Mouse (Mus musculus) CH12F3 (cell line): ENCODE measurements around the gene Mob2.

Experiments
- in situ Hi-C: fragments of 300-500 bp; cut with MboI; formaldehyde crosslinking; loops from 2 replicates; pipeline ENCODE4 v1.14.3; 2020; ENCODE audit warnings: low sequenced_read_pairs

Gene Mob2

GRCm38 (mm10) chr7:142060931-142061565 is at the start of gene Mob2:
TSS of gene Mob2 (minus strand) at chr7:142061065.
- in situ Hi-C loops = no loop called here

- in situ Hi-C loops = no loop called here
Measured at GRCm38 (mm10) chr7:142104747-142105146, 43.9 kb upstream of the Mob2 start.

- in situ Hi-C loops = no loop called here
Measured at GRCm38 (mm10) chr7:142097776-142098175, 36.9 kb upstream of the Mob2 start.

GRCm38 (mm10) chr7:142096701-142097100 is 35.8 kb upstream of the Mob2 start:
- in situ Hi-C loops = no loop called here

GRCm38 (mm10) chr7:142095183-142095931 is 34.5 kb upstream of the Mob2 start, which contains the start of gene Dusp8:
TSS of gene Dusp8 (minus strand) at chr7:142095843.
- in situ Hi-C loops = no loop called here

- in situ Hi-C loops = no loop called here
Measured at GRCm38 (mm10) chr7:142094301-142095143, 33.7 kb upstream of the Mob2 start.

GRCm38 (mm10) chr7:142093696-142094240 is 32.9 kb upstream of the Mob2 start:
- in situ Hi-C loops = no loop called here

- in situ Hi-C loops = no loop called here
Measured at GRCm38 (mm10) chr7:142092991-142093390, 32.1 kb upstream of the Mob2 start.

- in situ Hi-C loops = no loop called here
Measured at GRCm38 (mm10) chr7:142091848-142092247, 31.0 kb upstream of the Mob2 start.

GRCm38 (mm10) chr7:142089648-142090447 is 29.0 kb upstream of the Mob2 start:
- in situ Hi-C loops = no loop called here

GRCm38 (mm10) chr7:142088886-142089285 is 28.0 kb upstream of the Mob2 start:
- in situ Hi-C loops = no loop called here

GRCm38 (mm10) chr7:142087069-142087652 is 26.3 kb upstream of the Mob2 start:
- in situ Hi-C loops = no loop called here

GRCm38 (mm10) chr7:142086159-142086905 is 25.5 kb upstream of the Mob2 start:
- in situ Hi-C loops = no loop called here

- in situ Hi-C loops = no loop called here
Measured at GRCm38 (mm10) chr7:142084820-142085219, 24.0 kb upstream of the Mob2 start.

GRCm38 (mm10) chr7:142084395-142084794 is 23.5 kb upstream of the Mob2 start:
- in situ Hi-C loops = no loop called here

GRCm38 (mm10) chr7:142083588-142084317 is 22.9 kb upstream of the Mob2 start:
- in situ Hi-C loops = no loop called here

GRCm38 (mm10) chr7:142082607-142083006 is 21.7 kb upstream of the Mob2 start:
- in situ Hi-C loops = no loop called here

- in situ Hi-C loops = no loop called here
Measured at GRCm38 (mm10) chr7:142082179-142082578, 21.3 kb upstream of the Mob2 start.

GRCm38 (mm10) chr7:142081736-142082135 is 20.9 kb upstream of the Mob2 start:
- in situ Hi-C loops = no loop called here
